ENCODE assay signal across 11 mouse cellular contexts in genomic region chr9:59706850-59707825, GRCm38 (mm10). TPM values are rescaled to one million over a fixed set of nuclear protein-coding genes. Genes with fewer than 3 reads are reported as not detected.
DNase-seq lines count a peak whose midpoint lies in the region; ATAC-seq and TF ChIP-seq lines count a peak whose summit lies in the region.
"Had no signal": no experiment of that assay in that cellular context is flagged by ENCODE, and none has a peak within 500 bp of the region (broad histone marks: within the 10 kb centered on the region; RNA-seq: fewer than 3 reads in every experiment).

No protein-coding gene starts in this region.

- no peaks in the 10 kb centered on the region for H3K9me3 ChIP-seq in kidney, embryonic 15.5 days (replicated peaks)
- H3K9me3 ChIP-seq in lung, embryonic 16.5 days (ENCODE audit: control insufficient read depth, low read length), result no peaks in the 10 kb centered on the region
- no peaks in the 10 kb centered on the region for H3K9me3 ChIP-seq in stomach, postnatal 0 days (ENCODE audit: control insufficient read depth, low read length)
- no peaks in the 10 kb centered on the region for H3K9me3 ChIP-seq in heart, embryonic 11.5 days (replicated peaks; ENCODE audit: control insufficient read depth, low read length)
- H3K9me3 ChIP-seq: heart, embryonic 13.5 days had no signal

- H3K27me3 ChIP-seq in kidney, adult 2 months (replicated peaks; ENCODE audit: control insufficient read depth, insufficient read depth, low read length), result no peaks in the 10 kb centered on the region
- no peaks in the 10 kb centered on the region for H3K27me3 ChIP-seq in kidney, embryonic 15.5 days
- no peaks in the 10 kb centered on the region for H3K27me3 ChIP-seq in lung, embryonic 16.5 days (ENCODE audit: control insufficient read depth, insufficient read depth, low read depth, low read length)
- no peaks in the 10 kb centered on the region for H3K27me3 ChIP-seq in stomach, postnatal 0 days (ENCODE audit: control insufficient read depth, insufficient read depth, low read length)
- no peaks in the 10 kb centered on the region for H3K27me3 ChIP-seq in heart, embryonic 11.5 days (ENCODE audit: control insufficient read depth, insufficient read depth, low read length)
- H3K27me3 ChIP-seq: heart, embryonic 13.5 days had no signal

- no peak overlapping the region for H3K9ac ChIP-seq in kidney, embryonic 15.5 days
- H3K9ac ChIP-seq in lung, embryonic 16.5 days (ENCODE audit: low read length), result no peak overlapping the region
- H3K9ac ChIP-seq in stomach, postnatal 0 days (ENCODE audit: low read length), result no peak overlapping the region
- no peak overlapping the region for H3K9ac ChIP-seq in heart, embryonic 11.5 days (ENCODE audit: low read depth, low read length)
- H3K9ac ChIP-seq: heart, embryonic 13.5 days; liver, embryonic 14.5 days had no signal

- H3K4me1 ChIP-seq in kidney, adult 2 months (ENCODE audit: control insufficient read depth, insufficient read depth, low read length), result peaks cover 14% of the 10 kb centered on the region; the same call in 1 of the 2 replicates
- peaks cover 12% of the 10 kb centered on the region; the same call in 1 of the 2 replicates for H3K4me1 ChIP-seq in kidney, embryonic 15.5 days
- peaks cover 22% of the 10 kb centered on the region for H3K4me1 ChIP-seq in lung, embryonic 16.5 days (replicated peaks; ENCODE audit: control insufficient read depth, insufficient read depth, low read length)
- H3K4me1 ChIP-seq in stomach, postnatal 0 days (replicated peaks; ENCODE audit: control insufficient read depth, insufficient read depth), result no peaks in the 10 kb centered on the region
- H3K4me1 ChIP-seq in heart, embryonic 11.5 days (ENCODE audit: control insufficient read depth, insufficient read depth, low read length), result 0 out of 2 replicates have a peak, but pooled peaks cover 3% of the 10 kb centered on the region
- H3K4me1 ChIP-seq: heart, embryonic 13.5 days had no signal

- no peak for TF ChIP-seq POLR2A in kidney, adult 2 months (IDR thresholded peaks at IDR 0.05; ENCODE audit: low read depth, low read length)

- peak; percentile 82 for DNase-seq in kidney, adult 2 months
- peak; percentile 83 for DNase-seq in ZHBTc4 (ENCODE audit: low read depth, low spot score)
- peak; percentile 56 for DNase-seq in stomach, postnatal 0 days (ENCODE audit: low spot score)
- no peak for DNase-seq in urinary bladder, postnatal 4 days (ENCODE audit: low spot score in 2 of 2)

- H3K27ac ChIP-seq in kidney, adult 2 months (ENCODE audit: insufficient read depth, low read depth, low read length), result no peak overlapping the region
- no peak overlapping the region for H3K27ac ChIP-seq in kidney, embryonic 15.5 days
- H3K27ac ChIP-seq in lung, embryonic 16.5 days (ENCODE audit: low read length), result peak overlapping the region; percentile 77
- peak overlapping the region; percentile 70 for H3K27ac ChIP-seq in stomach, postnatal 0 days (replicated peaks)
- no peak overlapping the region for H3K27ac ChIP-seq in heart, embryonic 11.5 days (ENCODE audit: low read depth, low read length)
- H3K27ac ChIP-seq: heart, embryonic 13.5 days; hindbrain, postnatal 0 days; liver, embryonic 14.5 days had no signal

- no peaks in the 10 kb centered on the region for H3K36me3 ChIP-seq in kidney, adult 2 months (ENCODE audit: control insufficient read depth, insufficient read depth, low read length)
- H3K36me3 ChIP-seq in kidney, embryonic 15.5 days, result no peaks in the 10 kb centered on the region
- no peaks in the 10 kb centered on the region for H3K36me3 ChIP-seq in lung, embryonic 16.5 days (ENCODE audit: control insufficient read depth, insufficient read depth, low read length)
- no peaks in the 10 kb centered on the region for H3K36me3 ChIP-seq in stomach, postnatal 0 days (ENCODE audit: control insufficient read depth, insufficient read depth, low read length)
- H3K36me3 ChIP-seq in heart, embryonic 11.5 days (ENCODE audit: control insufficient read depth, insufficient read depth, low read length), result no peaks in the 10 kb centered on the region
- H3K36me3 ChIP-seq: heart, embryonic 13.5 days had no signal

- H3K4me3 ChIP-seq in kidney, adult 2 months (ENCODE audit: insufficient read depth, low read depth, low read length), result no peak overlapping the region
- no peak overlapping the region for H3K4me3 ChIP-seq in kidney, embryonic 15.5 days (replicated peaks)
- H3K4me3 ChIP-seq in lung, embryonic 16.5 days (ENCODE audit: low read length), result no peak overlapping the region
- no peak overlapping the region for H3K4me3 ChIP-seq in stomach, postnatal 0 days (ENCODE audit: low read depth, low read length)
- H3K4me3 ChIP-seq in heart, embryonic 11.5 days (ENCODE audit: low read depth, low read length), result no peak overlapping the region
- H3K4me3 ChIP-seq: heart, embryonic 13.5 days had no signal

- no peak overlapping the region for H3K4me2 ChIP-seq in kidney, embryonic 15.5 days
- H3K4me2 ChIP-seq in lung, embryonic 16.5 days (ENCODE audit: low read depth, low read length), result no peak overlapping the region
- no peak overlapping the region for H3K4me2 ChIP-seq in stomach, postnatal 0 days (replicated peaks; ENCODE audit: low read depth)
- H3K4me2 ChIP-seq in heart, embryonic 11.5 days, result no peak overlapping the region
- H3K4me2 ChIP-seq: heart, embryonic 13.5 days had no signal

- TF ChIP-seq EP300 in stomach, postnatal 0 days (optimal IDR thresholded peaks at IDR 0.05), result no peak

- WGBS in kidney, adult 2 months, result 44% methylated on average over 10 of the region's 10 CpGs
- WGBS in kidney, embryonic 15.5 days, result 57% methylated on average over 10 of the region's 10 CpGs
- WGBS in lung, embryonic 16.5 days, result 28% methylated on average over 10 of the region's 10 CpGs
- 33% methylated on average over 10 of the region's 10 CpGs for WGBS in stomach, postnatal 0 days
- 46% methylated on average over 10 of the region's 10 CpGs for WGBS in heart, embryonic 11.5 days (ENCODE audit: insufficient replicate concordance)

- TF ChIP-seq CTCF in kidney, adult 2 months (conservative IDR thresholded peaks at IDR 0.05; ENCODE audit: insufficient read depth, insufficient read length, low read depth, low read length), result no peak
- no peak for TF ChIP-seq CTCF in stomach, postnatal 0 days (IDR thresholded peaks at IDR 0.05; ENCODE audit: low read depth)

- no peak; the same call in 1 of the 2 replicates for ATAC-seq in kidney, embryonic 15.5 days (replicated peaks; ENCODE audit: low FRiP score)
- peak; percentile 77 for ATAC-seq in lung, embryonic 16.5 days (ENCODE audit: low read depth)
- ATAC-seq in stomach, postnatal 0 days (ENCODE audit: low FRiP score, low TSS enrichment), result peak; percentile 74
- no peak for ATAC-seq in heart, embryonic 11.5 days (replicated peaks; ENCODE audit: insufficient number of reproducible peaks, low FRiP score, low TSS enrichment)
- ATAC-seq in granulocyte monocyte progenitor cell, adult 5-6 weeks (replicated peaks; ENCODE audit: poor library complexity, severe bottlenecking), result no peak; the same call in 1 of the 2 replicates
- ATAC-seq: hindbrain, postnatal 0 days had no signal

RNA-seq across cellular contexts. Expression of gene Gramd2, which starts 27.2 kb away (rescaled TPM):
- polyA plus RNA-seq in kidney, adult 2 months (2012; rRNA removed), result 0.31 and 0.53 TPM in 2 replicates
- 0.95 and 1.0 TPM in 2 replicates for polyA plus RNA-seq in kidney, embryonic 15.5 days (2015; fragmentation: Nextera tagmentation; extraction: Ambion mirVana)
- 11.0 and 13.2 TPM in 2 replicates for polyA plus RNA-seq in lung, embryonic 16.5 days (2015; fragmentation: Nextera tagmentation; extraction: Ambion mirVana)
- 5.9 and 6.7 TPM in 2 replicates for polyA plus RNA-seq in stomach, postnatal 0 days (2015; fragmentation: Nextera tagmentation; extraction: Ambion mirVana)
- polyA plus RNA-seq in heart, embryonic 11.5 days (2014; fragmentation: Nextera tagmentation; extraction: Ambion mirVana), result 0.14 and 0.31 TPM in 2 replicates
- not detected in 2 replicates for total RNA-seq in granulocyte monocyte progenitor cell, adult 5-6 weeks (2014; fragmentation: Nextera tagmentation)
- not detected in 2 replicates for total RNA-seq in granulocyte monocyte progenitor cell, adult 5-6 weeks (2017)

RNA-seq across cellular contexts. Expression of gene Senp8, which starts 43.4 kb away (rescaled TPM):
- 5.8 and 7.5 TPM in 2 replicates for polyA plus RNA-seq in kidney, adult 2 months (2012; rRNA removed)
- polyA plus RNA-seq in kidney, embryonic 15.5 days (2015; fragmentation: Nextera tagmentation; extraction: Ambion mirVana), result 12.5 and 14.1 TPM in 2 replicates
- polyA plus RNA-seq in lung, embryonic 16.5 days (2015; fragmentation: Nextera tagmentation; extraction: Ambion mirVana), result 9.1 and 9.9 TPM in 2 replicates
- 4.2 and 4.3 TPM in 2 replicates for polyA plus RNA-seq in stomach, postnatal 0 days (2015; fragmentation: Nextera tagmentation; extraction: Ambion mirVana)
- polyA plus RNA-seq in heart, embryonic 11.5 days (2014; fragmentation: Nextera tagmentation; extraction: Ambion mirVana), result 14.9 and 15.1 TPM in 2 replicates
- 2.3 and 3.8 TPM in 2 replicates for total RNA-seq in granulocyte monocyte progenitor cell, adult 5-6 weeks (2014; fragmentation: Nextera tagmentation)
- total RNA-seq in granulocyte monocyte progenitor cell, adult 5-6 weeks (2017), result 4.5 and 5.5 TPM in 2 replicates

RNA-seq across cellular contexts. Expression of gene Myo9a, which starts 43.6 kb away (rescaled TPM):
- 4.6 and 4.7 TPM in 2 replicates for polyA plus RNA-seq in kidney, adult 2 months (2012; rRNA removed)
- polyA plus RNA-seq in kidney, embryonic 15.5 days (2015; fragmentation: Nextera tagmentation; extraction: Ambion mirVana), result 15.1 and 18.7 TPM in 2 replicates
- polyA plus RNA-seq in lung, embryonic 16.5 days (2015; fragmentation: Nextera tagmentation; extraction: Ambion mirVana), result 12.3 and 12.6 TPM in 2 replicates
- polyA plus RNA-seq in stomach, postnatal 0 days (2015; fragmentation: Nextera tagmentation; extraction: Ambion mirVana), result 3.8 and 4.0 TPM in 2 replicates
- 11.4 and 13.8 TPM in 2 replicates for polyA plus RNA-seq in heart, embryonic 11.5 days (2014; fragmentation: Nextera tagmentation; extraction: Ambion mirVana)
- 6.8 and 11.2 TPM in 2 replicates for total RNA-seq in granulocyte monocyte progenitor cell, adult 5-6 weeks (2014; fragmentation: Nextera tagmentation)
- 19.4 and 26.4 TPM in 2 replicates for total RNA-seq in granulocyte monocyte progenitor cell, adult 5-6 weeks (2017)

RNA-seq across cellular contexts. Expression of gene Pkm, which starts 51.0 kb away (rescaled TPM):
- 669 and 682 TPM in 2 replicates for polyA plus RNA-seq in kidney, adult 2 months (2012; rRNA removed)
- polyA plus RNA-seq in kidney, embryonic 15.5 days (2015; fragmentation: Nextera tagmentation; extraction: Ambion mirVana), result 1,267 and 1,340 TPM in 2 replicates
- 1,125 and 1,193 TPM in 2 replicates for polyA plus RNA-seq in lung, embryonic 16.5 days (2015; fragmentation: Nextera tagmentation; extraction: Ambion mirVana)
- 472 and 500 TPM in 2 replicates for polyA plus RNA-seq in stomach, postnatal 0 days (2015; fragmentation: Nextera tagmentation; extraction: Ambion mirVana)
- polyA plus RNA-seq in heart, embryonic 11.5 days (2014; fragmentation: Nextera tagmentation; extraction: Ambion mirVana), result 1,555 and 1,889 TPM in 2 replicates
- total RNA-seq in granulocyte monocyte progenitor cell, adult 5-6 weeks (2014; fragmentation: Nextera tagmentation), result 513 and 525 TPM in 2 replicates
- 1,005 and 1,006 TPM in 2 replicates for total RNA-seq in granulocyte monocyte progenitor cell, adult 5-6 weeks (2017)

Comparison
In these comparisons a context has a peak if more than half of its experiments do, and no peak if none do; other contexts are left out.
1. DNase-seq: peak in kidney, adult 2 months (single experiment), ZHBTc4 (single experiment) and stomach, postnatal 0 days (single experiment); none in urinary bladder, postnatal 4 days (0 of 2).
2. H3K27ac ChIP-seq: peak in lung, embryonic 16.5 days (single experiment) and stomach, postnatal 0 days (single experiment); none in kidney, adult 2 months (single experiment), kidney, embryonic 15.5 days (single experiment) and heart, embryonic 11.5 days (single experiment).
3. ATAC-seq: peak in lung, embryonic 16.5 days (single experiment) and stomach, postnatal 0 days (single experiment); none in kidney, embryonic 15.5 days (single experiment), heart, embryonic 11.5 days (single experiment) and granulocyte monocyte progenitor cell, adult 5-6 weeks (single experiment).